Mouse (Mus musculus): Measurements from ENCODE around the gene Grk6. TPM values are rescaled to one million over a fixed set of nuclear protein-coding genes. Genes with fewer than 3 reads are reported as not detected.

Gene Grk6
- polyA plus RNA-seq, 1 experiment = 37.7 TPM

DNA sequence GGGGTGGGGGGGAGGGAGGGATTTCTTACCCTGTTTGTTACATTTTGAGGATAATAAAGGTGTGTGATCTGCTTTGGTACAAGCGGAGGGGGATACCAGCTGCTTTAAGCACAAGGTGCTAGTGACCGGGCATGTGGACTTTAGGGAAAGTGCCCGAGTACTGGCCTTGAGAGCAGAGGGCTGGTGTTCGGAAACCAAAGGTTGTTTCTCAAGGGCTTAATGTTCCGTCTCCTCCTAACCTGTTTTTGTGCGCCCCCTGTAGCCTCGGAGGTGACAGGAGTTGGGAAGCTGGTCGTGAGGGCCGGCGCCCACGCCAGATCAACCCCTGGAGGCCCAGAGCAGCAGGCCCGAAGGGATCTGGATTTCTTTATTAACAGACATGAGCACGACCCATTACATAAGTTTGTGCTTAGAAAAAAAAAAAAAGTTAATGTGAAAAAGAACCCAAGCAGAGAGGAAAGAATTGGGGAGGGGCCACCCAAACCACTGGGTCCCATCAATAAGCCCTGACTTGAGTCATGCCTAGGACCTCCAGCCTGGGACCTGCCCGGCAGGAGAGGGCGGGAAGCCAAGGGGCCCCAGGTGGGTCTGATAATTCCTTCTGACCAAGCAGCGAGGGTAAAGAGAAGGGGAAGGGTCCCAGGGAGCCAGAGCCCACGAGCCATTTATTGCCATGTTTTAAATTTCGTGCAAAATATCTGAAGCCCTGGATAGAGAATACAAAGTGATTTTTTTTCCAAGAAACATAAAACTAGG, 28.4 kb downstream of the Grk6 start:
- TF ChIP-seq CTCF (IDR thresholded peaks at IDR 0.05; ENCODE audit: borderline replicate concordance, insufficient read depth, low read length) = peak; percentile 25; the same call in 1 of the 2 replicates
- no peak for TF ChIP-seq POLR2A (IDR thresholded peaks at IDR 0.05; ENCODE audit: low read depth, low read length)
- H3K27ac ChIP-seq (ENCODE audit: insufficient read depth, low read length) = peak overlapping the region; percentile 15; the same call in 1 of the 2 replicates
- no peaks in the 10 kb centered on the region; the same call in 1 of the 2 replicates for H3K4me1 ChIP-seq (ENCODE audit: control insufficient read depth, insufficient read depth, low read length)

DNA sequence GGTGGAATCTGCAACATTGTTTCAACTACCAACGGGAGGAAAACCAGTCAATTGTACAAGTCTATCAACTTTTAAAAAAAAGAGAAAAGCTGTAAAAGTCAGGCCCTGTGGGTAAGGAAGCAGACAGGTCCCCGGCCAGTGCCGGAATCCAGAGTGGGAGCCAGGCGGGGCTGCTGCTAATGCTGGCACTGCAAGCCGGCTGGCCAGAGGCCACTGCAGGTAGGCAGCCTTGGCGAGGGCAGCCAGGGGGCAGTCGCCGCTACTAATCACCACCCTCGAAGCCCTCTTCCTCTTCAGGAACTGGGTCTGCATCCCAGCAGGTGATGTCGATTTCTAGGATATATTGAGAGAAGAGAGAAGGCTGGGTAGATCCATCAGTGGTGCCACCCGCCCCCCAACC, 29.1 kb downstream of the Grk6 start:
- H3K4me1 ChIP-seq (ENCODE audit: control insufficient read depth, insufficient read depth, low read length) = no peaks in the 10 kb centered on the region; the same call in 1 of the 2 replicates
- no peak overlapping the region for H3K27ac ChIP-seq (ENCODE audit: insufficient read depth, low read length)
- TF ChIP-seq CTCF (IDR thresholded peaks at IDR 0.05; ENCODE audit: borderline replicate concordance, insufficient read depth, low read length) (no peak), POLR2A (IDR thresholded peaks at IDR 0.05; ENCODE audit: low read depth, low read length) (no peak)
- H3K4me3 ChIP-seq (ENCODE audit: insufficient read depth, low read length) = no peak overlapping the region

More for the DNA sequence above, 28.4 kb downstream of the Grk6 start:
- peak overlapping the region; percentile 42 for H3K4me3 ChIP-seq (ENCODE audit: insufficient read depth, low read length)

DNA sequence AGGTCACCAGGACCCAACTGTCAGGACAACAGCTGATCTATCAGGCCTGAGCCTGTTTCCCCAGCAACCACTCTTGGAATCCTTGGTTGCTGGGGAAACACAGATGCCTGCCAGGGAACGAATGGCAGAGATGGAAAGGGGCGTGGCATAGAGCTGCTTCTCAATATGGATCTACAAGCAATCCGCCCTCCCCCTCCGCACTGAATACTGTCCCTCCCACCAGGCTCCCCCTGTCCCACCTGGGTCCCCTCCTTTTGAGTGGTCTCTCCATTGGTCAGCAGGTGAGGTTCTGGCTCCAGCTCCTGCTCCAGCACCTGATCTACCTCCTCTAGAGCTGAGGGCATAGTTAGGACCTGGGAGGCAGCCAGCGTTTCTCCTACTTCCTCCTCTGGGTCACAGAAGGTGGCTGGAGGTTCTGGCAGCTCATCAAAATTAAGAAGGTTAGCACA, 29.8 kb downstream of the Grk6 start:
- TF ChIP-seq POLR2A (IDR thresholded peaks at IDR 0.05; ENCODE audit: low read depth, low read length) = no peak
- TF ChIP-seq CTCF (IDR thresholded peaks at IDR 0.05; ENCODE audit: borderline replicate concordance, insufficient read depth, low read length) = no peak
- Histone ChIP-seq H3K27ac (ENCODE audit: insufficient read depth, low read length) (no peak overlapping the region), H3K4me3 (ENCODE audit: insufficient read depth, low read length) (no peak overlapping the region), H3K4me1 (ENCODE audit: control insufficient read depth, insufficient read depth, low read length) (no peaks in the 10 kb centered on the region; the same call in 1 of the 2 replicates)

DNA sequence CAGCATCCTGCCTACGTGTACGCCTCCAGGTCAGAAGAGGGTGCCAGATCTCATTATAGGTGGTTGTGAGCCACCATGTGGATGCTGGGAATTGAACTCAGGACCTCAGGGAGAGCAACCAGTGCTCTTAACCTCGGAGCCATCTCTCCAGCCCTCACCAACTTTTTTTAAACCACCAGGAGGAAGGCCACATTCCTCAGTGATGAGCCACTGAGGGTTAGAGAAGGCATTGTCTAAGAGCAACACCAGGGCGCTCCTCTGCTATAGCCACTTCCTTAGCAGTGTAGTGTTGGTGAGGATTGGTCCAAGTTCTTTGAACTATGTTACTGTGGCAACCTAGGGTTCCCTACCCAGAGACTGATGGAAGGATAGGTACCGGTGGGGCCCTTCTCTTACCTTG, 30.9 kb downstream of the Grk6 start:
- TF ChIP-seq POLR2A (IDR thresholded peaks at IDR 0.05; ENCODE audit: low read depth, low read length) (no peak), CTCF (IDR thresholded peaks at IDR 0.05; ENCODE audit: borderline replicate concordance, insufficient read depth, low read length) (no peak)
- Histone ChIP-seq H3K4me1 (ENCODE audit: control insufficient read depth, insufficient read depth, low read length) (no peaks in the 10 kb centered on the region; the same call in 1 of the 2 replicates), H3K27ac (ENCODE audit: insufficient read depth, low read length) (no peak overlapping the region), H3K4me3 (ENCODE audit: insufficient read depth, low read length) (no peak overlapping the region)

DNA sequence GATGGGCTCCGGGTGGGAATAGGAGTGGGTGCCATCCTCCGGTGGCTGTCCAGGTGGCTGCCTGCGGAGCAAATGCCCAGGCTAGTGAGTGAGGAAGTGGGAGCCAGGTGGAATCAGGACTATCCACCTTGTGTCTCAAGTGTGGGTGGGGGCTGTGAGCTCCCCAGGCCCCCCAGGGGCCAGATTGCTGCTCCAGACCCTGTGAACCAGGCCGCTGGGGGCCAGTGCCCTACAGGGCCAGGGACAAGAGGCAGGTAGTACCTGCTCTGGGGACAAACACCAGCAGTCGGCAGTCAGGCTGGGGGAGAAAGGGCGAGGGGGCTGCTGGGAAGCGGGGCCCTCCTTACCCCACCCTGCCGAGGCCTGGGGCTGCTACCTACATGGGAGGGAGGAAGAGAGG, 31.4 kb downstream of the Grk6 start:
- no peaks in the 10 kb centered on the region; the same call in 1 of the 2 replicates for H3K4me1 ChIP-seq (ENCODE audit: control insufficient read depth, insufficient read depth, low read length)
- H3K27ac ChIP-seq (ENCODE audit: insufficient read depth, low read length) = no peak overlapping the region
- no peak for TF ChIP-seq POLR2A (IDR thresholded peaks at IDR 0.05; ENCODE audit: low read depth, low read length)
- no peak for TF ChIP-seq CTCF (IDR thresholded peaks at IDR 0.05; ENCODE audit: borderline replicate concordance, insufficient read depth, low read length)
- no peak overlapping the region for H3K4me3 ChIP-seq (ENCODE audit: insufficient read depth, low read length)

DNA sequence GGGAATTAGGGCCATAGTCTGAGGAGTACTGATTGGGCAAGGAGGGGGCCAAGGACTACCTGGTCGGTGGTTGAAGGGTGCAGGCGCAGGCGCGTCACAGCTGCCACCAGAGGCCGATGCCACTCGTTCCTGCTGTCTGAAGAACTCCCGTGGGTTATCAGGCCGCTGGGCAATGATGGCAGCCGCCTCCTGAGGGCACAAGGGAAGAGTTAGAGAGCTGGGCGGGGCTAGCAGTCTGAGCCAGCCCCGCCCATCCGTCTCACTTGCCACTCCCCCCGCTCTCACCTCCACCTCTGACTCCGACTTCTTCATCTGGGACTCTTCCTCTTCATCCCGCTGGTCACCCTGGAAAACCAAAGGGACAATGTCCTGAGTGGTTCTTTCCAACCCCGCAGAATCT, 32.6 kb downstream of the Grk6 start:
- no peak for TF ChIP-seq CTCF (IDR thresholded peaks at IDR 0.05; ENCODE audit: borderline replicate concordance, insufficient read depth, low read length)
- TF ChIP-seq POLR2A (IDR thresholded peaks at IDR 0.05; ENCODE audit: low read depth, low read length) = no peak
- Histone ChIP-seq H3K27ac (ENCODE audit: insufficient read depth, low read length) (no peak overlapping the region), H3K4me3 (ENCODE audit: insufficient read depth, low read length) (no peak overlapping the region), H3K4me1 (ENCODE audit: control insufficient read depth, insufficient read depth, low read length) (peaks cover 3% of the 10 kb centered on the region)

DNA sequence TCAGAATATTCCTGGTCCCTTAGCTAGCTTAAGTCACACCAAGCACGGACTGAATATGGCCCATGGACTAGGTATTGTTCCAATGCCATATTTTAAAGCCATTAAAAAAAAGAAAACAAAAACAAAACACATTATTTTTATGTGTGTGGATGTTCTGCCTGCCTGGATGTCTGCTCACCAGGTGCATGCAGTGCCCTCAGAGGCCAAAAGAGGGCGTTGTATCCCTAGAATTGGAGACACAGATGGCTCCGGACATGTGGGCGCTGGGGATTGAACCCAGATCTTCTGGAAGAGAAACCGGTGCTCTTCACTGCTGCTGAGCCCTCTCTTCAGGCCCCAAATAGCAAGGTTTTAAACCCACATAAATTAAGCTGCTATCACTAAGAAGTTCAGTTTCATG, 33.2 kb downstream of the Grk6 start:
- H3K4me3 ChIP-seq (ENCODE audit: insufficient read depth, low read length) = no peak overlapping the region
- no peak overlapping the region for H3K27ac ChIP-seq (ENCODE audit: insufficient read depth, low read length)
- H3K4me1 ChIP-seq (ENCODE audit: control insufficient read depth, insufficient read depth, low read length) = peaks cover 7% of the 10 kb centered on the region
- TF ChIP-seq POLR2A (IDR thresholded peaks at IDR 0.05; ENCODE audit: low read depth, low read length) (no peak), CTCF (IDR thresholded peaks at IDR 0.05; ENCODE audit: borderline replicate concordance, insufficient read depth, low read length) (peak; percentile 49; the same call in 1 of the 2 replicates)

DNA sequence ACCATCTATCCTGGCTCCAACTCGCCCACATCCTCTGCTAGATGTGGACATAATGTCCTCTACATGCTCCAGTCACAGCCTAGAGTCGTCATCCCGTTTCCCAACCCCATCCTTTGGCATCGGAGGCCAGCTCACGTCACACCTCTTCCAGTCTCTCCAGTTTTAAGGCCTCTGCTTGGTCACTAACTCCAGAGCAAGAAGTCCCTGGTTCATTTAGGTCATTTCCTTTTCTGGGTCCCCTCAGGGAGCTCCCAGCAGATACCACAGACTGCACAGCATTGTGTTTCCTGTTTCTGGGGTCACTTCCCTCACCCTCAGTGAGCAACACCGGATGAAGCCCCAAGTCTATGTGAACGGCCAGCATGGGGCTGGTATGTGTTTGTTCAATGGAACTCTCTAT, 34.1 kb downstream of the Grk6 start:
- Histone ChIP-seq H3K4me3 (ENCODE audit: insufficient read depth, low read length) (no peak overlapping the region), H3K4me1 (ENCODE audit: control insufficient read depth, insufficient read depth, low read length) (peaks cover 17% of the 10 kb centered on the region), H3K27ac (ENCODE audit: insufficient read depth, low read length) (no peak overlapping the region)
- TF ChIP-seq POLR2A (IDR thresholded peaks at IDR 0.05; ENCODE audit: low read depth, low read length) = no peak
- TF ChIP-seq CTCF (IDR thresholded peaks at IDR 0.05; ENCODE audit: borderline replicate concordance, insufficient read depth, low read length) = no peak

DNA sequence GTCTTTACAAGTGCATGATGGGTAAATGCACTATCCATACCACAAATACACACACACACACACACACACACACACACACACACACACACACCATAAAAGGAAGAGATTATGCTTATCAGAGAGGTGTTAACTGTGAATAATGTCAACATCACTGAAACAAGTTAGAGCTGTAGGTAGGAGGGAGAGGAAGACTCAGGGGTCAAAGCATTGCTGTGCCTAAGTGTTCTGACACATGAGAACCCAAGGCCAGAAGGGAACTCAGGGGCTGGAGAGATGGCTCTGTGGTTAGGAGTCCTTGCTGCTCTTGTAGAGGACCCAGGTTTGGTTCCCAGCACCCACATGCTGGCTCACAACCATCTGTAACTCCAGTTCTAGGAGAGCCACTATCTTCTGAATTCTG, 35.1 kb downstream of the Grk6 start:
- Histone ChIP-seq H3K4me1 (ENCODE audit: control insufficient read depth, insufficient read depth, low read length) (peaks cover 21% of the 10 kb centered on the region), H3K4me3 (ENCODE audit: insufficient read depth, low read length) (no peak overlapping the region), H3K27ac (ENCODE audit: insufficient read depth, low read length) (no peak overlapping the region)
- TF ChIP-seq POLR2A (IDR thresholded peaks at IDR 0.05; ENCODE audit: low read depth, low read length) = no peak
- TF ChIP-seq CTCF (IDR thresholded peaks at IDR 0.05; ENCODE audit: borderline replicate concordance, insufficient read depth, low read length) = no peak

DNA sequence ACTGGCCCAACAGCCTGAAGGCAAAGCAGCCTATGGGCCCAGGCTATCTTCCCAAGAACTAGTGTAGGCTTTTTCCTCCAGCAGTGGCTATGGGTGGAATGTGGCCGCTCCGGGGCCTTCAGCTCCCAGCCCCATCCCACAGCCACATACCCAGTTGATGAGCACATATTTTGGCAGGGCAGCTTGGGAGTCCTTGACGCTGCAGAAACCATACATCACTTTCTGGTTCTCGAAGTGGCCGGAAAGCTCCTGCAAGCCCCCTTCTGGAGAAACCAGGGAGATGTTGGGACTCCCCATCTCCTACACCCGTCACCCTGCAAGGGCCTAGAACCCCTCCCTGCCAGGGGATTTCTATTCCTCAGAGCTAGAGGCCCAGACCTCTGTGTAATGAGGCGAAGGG, 37.7 kb downstream of the Grk6 start:
- H3K4me1 ChIP-seq (ENCODE audit: control insufficient read depth, insufficient read depth, low read length) = peaks cover 32% of the 10 kb centered on the region
- no peak overlapping the region for H3K4me3 ChIP-seq (ENCODE audit: insufficient read depth, low read length)
- TF ChIP-seq CTCF (IDR thresholded peaks at IDR 0.05; ENCODE audit: borderline replicate concordance, insufficient read depth, low read length) = no peak
- TF ChIP-seq POLR2A (IDR thresholded peaks at IDR 0.05; ENCODE audit: low read depth, low read length) = no peak
- peak overlapping the region; percentile 86 for H3K27ac ChIP-seq (ENCODE audit: insufficient read depth, low read length)

Data from embryonic fibroblast, embryonic 13.5 days (primary cell).